Mouse (Mus musculus): ENCODE measurements around the gene Mcts2. TPM values are rescaled to one million over a fixed set of nuclear protein-coding genes. Genes with fewer than 3 reads are reported as not detected.
A peak's percentile ranks its signal among the peaks of the same experiment; 100 is the strongest.
"Not testable (repeated sequence)": the region's sequence is repeated elsewhere in the genome, so short reads cannot be mapped to it uniquely, and the experiment has no call there.

The Mcts2 gene
- polyA plus RNA-seq (2015; fragmentation: Nextera tagmentation; extraction: Ambion mirVana) = 29.2 and 30.0 TPM in 2 replicates

- Histone ChIP-seq H3K27me3 (no peaks in the 10 kb centered on the region), H3K9ac (peak within 1 kb of the TSS; percentile 63), H3K36me3 (peaks cover 97% of the 10 kb centered on the region), H3K4me3 (peak within 1 kb of the TSS; percentile 48), H3K27ac (peak within 1 kb of the TSS; percentile 52; the same call in 1 of the 2 replicates), H3K9me3 (peaks cover 11% of the 10 kb centered on the region; the same call in 1 of the 2 replicates), H3K4me1 (no peaks in the 10 kb centered on the region; the same call in 1 of the 2 replicates), H3K4me2 (replicated peaks) (peak within 1 kb of the TSS; percentile 71)
- whole genome bisulfite sequencing = 47% methylated on average over 45 of the region's 45 CpGs
- ATAC-seq (ENCODE audit: low FRiP score, low read depth) = peak; percentile 95
Observed at GRCm38 (mm10) chr2:152686806-152687267, at the start of gene Mcts2. TSS of gene Mcts2 (plus strand) at chr2:152687035.

DNA sequence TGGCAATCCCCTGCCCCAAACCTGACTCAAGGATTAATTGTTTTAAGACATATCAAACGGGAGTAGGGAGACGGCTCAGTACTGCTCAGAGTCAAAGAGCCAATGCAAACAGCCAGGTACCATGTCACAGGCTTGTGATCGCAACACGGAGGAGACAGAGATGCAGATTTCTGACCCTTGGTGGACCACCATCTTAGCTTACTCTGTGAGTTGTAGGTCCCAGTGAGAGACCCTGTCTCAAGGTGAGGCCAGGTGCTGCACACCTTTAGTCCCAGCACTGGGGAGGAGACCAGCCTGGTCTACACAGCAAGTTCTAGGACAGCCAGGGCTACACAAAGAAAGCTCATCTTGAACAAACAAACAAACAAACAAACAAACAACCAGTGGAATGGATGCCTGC, 49.5 kb upstream of the Mcts2 start:
- Histone ChIP-seq H3K9ac (no peak overlapping the region), H3K36me3 (no peaks in the 10 kb centered on the region), H3K4me2 (replicated peaks) (no peak overlapping the region), H3K4me1 (peaks cover 22% of the 10 kb centered on the region), H3K27ac (no peak overlapping the region), H3K9me3 (no peaks in the 10 kb centered on the region), H3K4me3 (no peak overlapping the region), H3K27me3 (peaks cover 8% of the 10 kb centered on the region; the same call in 1 of the 2 replicates)
- no peak for ATAC-seq (ENCODE audit: low FRiP score, low read depth)
- 80% methylated on average over 4 of the region's 4 CpGs for WGBS

DNA sequence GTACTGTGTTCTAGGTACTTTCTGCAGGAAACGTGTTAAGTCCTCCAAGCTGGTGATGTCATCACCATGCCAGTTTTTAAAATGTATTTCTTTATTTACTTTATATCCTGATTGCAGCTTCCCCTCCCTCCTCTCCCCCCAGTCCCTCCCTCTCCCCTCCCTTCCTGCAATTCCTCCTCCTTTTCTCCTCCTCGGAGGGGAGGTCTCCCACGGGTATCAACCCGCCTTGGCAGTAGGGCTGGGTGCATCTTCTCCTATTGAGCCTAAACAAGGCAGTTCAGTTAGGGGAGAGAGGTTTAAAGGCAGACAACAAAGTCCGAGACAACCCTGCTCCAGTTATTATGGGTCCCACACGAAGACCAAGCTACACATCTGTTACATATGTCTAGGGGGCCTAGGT, 48.0 kb upstream of the Mcts2 start:
- Histone ChIP-seq H3K4me3 (no peak overlapping the region), H3K27me3 (peaks cover 5% of the 10 kb centered on the region; the same call in 1 of the 2 replicates), H3K4me2 (replicated peaks) (no peak overlapping the region), H3K9me3 (no peaks in the 10 kb centered on the region), H3K9ac (no peak overlapping the region), H3K27ac (no peak overlapping the region), H3K36me3 (no peaks in the 10 kb centered on the region), H3K4me1 (peaks cover 12% of the 10 kb centered on the region; the same call in 1 of the 2 replicates)
- WGBS = 63% methylated on average over 6 of the region's 6 CpGs
- ATAC-seq (ENCODE audit: low FRiP score, low read depth) = no peak

- 42% methylated on average over 11 of the region's 11 CpGs for WGBS
- no peak overlapping the region; the same call in 1 of the 2 replicates for H3K27ac ChIP-seq
- H3K9ac ChIP-seq = no peak overlapping the region
- peaks cover 12% of the 10 kb centered on the region; the same call in 1 of the 2 replicates for H3K4me1 ChIP-seq
- H3K9me3 ChIP-seq = no peaks in the 10 kb centered on the region
- no peak overlapping the region for H3K4me3 ChIP-seq
- no peak overlapping the region for H3K4me2 ChIP-seq (replicated peaks)
- no peak for ATAC-seq (ENCODE audit: low FRiP score, low read depth)
- no peaks in the 10 kb centered on the region for H3K36me3 ChIP-seq
- peaks cover 1% of the 10 kb centered on the region; the same call in 1 of the 2 replicates for H3K27me3 ChIP-seq
Observed at GRCm38 (mm10) chr2:152639406-152640113, 47.3 kb upstream of the Mcts2 start.

- no peak for ATAC-seq (ENCODE audit: low FRiP score, low read depth)
- Histone ChIP-seq H3K4me1 (no peaks in the 10 kb centered on the region), H3K4me2 (replicated peaks) (no peak overlapping the region), H3K9me3 (no peaks in the 10 kb centered on the region), H3K36me3 (no peaks in the 10 kb centered on the region), H3K27ac (no peak overlapping the region), H3K9ac (no peak overlapping the region), H3K4me3 (no peak overlapping the region), H3K27me3 (no peaks in the 10 kb centered on the region)
- 69% methylated on average over 10 of the region's 10 CpGs for WGBS
Observed at GRCm38 (mm10) chr2:152652901-152653620, 33.8 kb upstream of the Mcts2 start.

DNA sequence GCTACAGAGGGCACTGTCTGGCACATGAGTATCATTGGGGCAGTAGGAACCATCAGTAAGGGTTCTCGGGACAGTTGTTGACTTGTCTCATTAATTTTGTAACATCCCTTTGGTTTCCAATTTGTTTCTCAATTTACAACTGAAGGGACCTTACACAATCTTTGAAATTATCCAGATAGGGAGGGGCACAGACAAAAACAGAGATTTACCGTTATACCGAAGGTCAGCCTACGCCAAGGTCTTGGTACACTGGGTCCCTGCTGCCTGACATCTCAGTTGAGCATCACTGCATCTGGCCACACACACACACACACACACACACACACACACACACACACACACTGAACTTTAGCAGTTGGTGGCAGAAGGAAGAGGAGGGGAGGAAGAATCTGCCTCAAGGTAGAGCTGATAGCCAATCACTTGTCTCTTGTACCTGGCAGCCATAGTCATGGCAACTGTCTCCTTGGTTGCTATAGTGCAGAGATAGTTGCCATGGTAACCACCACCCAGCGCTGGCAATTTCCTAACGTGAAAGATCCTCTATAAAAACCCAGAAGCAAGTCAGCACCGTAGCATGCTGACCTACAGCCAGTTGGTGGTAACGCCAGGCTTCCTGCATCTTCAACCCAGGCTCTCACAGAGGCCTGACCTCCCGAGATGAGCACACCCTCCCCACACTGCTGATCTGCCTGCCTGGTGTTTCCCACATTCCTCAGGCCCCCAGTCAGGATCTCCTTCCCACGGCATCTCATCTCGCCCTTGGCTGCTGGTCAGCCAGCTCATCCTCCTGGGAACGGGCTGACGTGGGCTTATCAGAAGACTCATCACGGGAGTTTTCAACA, 32.7 kb upstream of the Mcts2 start:
- WGBS = 44% methylated on average over 14 of the region's 14 CpGs
- H3K36me3 ChIP-seq = no peaks in the 10 kb centered on the region
- no peaks in the 10 kb centered on the region for H3K9me3 ChIP-seq
- no peak overlapping the region for H3K9ac ChIP-seq
- no peaks in the 10 kb centered on the region for H3K27me3 ChIP-seq
- no peak overlapping the region for H3K4me2 ChIP-seq (replicated peaks)
- no peak overlapping the region for H3K27ac ChIP-seq
- ATAC-seq (ENCODE audit: low FRiP score, low read depth) = no peak
- no peak overlapping the region for H3K4me3 ChIP-seq
- H3K4me1 ChIP-seq = no peaks in the 10 kb centered on the region

DNA sequence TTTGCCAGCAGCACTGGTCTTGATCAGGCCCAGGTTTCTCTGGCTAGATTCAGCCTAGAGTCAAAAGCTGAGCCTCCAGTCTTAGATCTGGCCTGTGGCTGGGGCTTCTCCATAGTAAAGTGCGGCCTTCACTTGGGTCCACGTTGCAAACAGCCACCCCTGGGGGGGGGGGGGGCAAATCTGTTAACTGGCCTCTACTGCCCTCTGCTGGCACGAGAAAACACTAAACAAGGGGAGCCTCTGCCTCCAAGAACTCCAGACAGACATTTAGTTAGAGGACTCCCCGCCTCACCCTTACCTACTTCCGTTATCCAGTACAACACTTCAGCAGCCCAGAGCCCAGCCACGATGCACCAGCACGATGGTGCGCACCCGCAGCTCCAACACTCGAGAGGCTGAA, 29.4 kb upstream of the Mcts2 start:
- Histone ChIP-seq H3K36me3 (no peaks in the 10 kb centered on the region), H3K27me3 (no peaks in the 10 kb centered on the region), H3K9me3 (no peaks in the 10 kb centered on the region), H3K4me1 (no peaks in the 10 kb centered on the region), H3K4me3 (no peak overlapping the region), H3K27ac (no peak overlapping the region), H3K9ac (no peak overlapping the region), H3K4me2 (replicated peaks) (no peak overlapping the region)
- WGBS = 62% methylated on average over 10 of the region's 10 CpGs
- ATAC-seq (ENCODE audit: low FRiP score, low read depth) = no peak

- no peaks in the 10 kb centered on the region for H3K9me3 ChIP-seq
- no peak overlapping the region for H3K4me2 ChIP-seq (replicated peaks)
- 0 out of 2 replicates have a peak, but pooled peaks cover 2% of the 10 kb centered on the region for H3K27me3 ChIP-seq
- no peak for ATAC-seq (ENCODE audit: low FRiP score, low read depth)
- no peaks in the 10 kb centered on the region for H3K4me1 ChIP-seq
- no peak overlapping the region for H3K9ac ChIP-seq
- 76% methylated on average over 6 of the region's 6 CpGs for WGBS
- no peaks in the 10 kb centered on the region for H3K36me3 ChIP-seq
- no peak overlapping the region for H3K4me3 ChIP-seq
- H3K27ac ChIP-seq = no peak overlapping the region
Observed at GRCm38 (mm10) chr2:152661163-152661562, 25.7 kb upstream of the Mcts2 start.

DNA sequence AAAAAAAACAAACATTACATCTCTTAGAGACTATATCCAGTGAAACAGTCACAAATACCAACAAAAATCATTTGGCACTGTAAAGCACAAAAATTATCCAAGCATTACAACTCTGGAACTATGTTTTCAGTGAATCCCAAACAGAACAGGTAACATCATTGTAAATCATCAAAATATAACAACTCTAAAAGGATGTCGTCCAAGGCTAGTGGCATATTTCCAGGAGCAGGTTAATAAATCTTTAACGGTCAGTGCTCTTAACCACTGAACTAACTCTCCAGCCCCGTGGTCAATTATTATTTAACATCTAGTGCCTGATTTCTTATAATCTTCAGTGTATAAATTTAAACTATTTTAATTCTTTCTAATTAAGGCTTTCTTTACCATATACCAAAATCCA, 20.6 kb upstream of the Mcts2 start:
- not testable (repeated sequence) for H3K4me3 ChIP-seq; H3K9ac ChIP-seq; H3K4me2 ChIP-seq (replicated peaks); H3K36me3 ChIP-seq; H3K9me3 ChIP-seq; H3K27ac ChIP-seq; H3K27me3 ChIP-seq; ATAC-seq (ENCODE audit: low FRiP score, low read depth)
- 66% methylated on average over 3 of the region's 3 CpGs for WGBS
- H3K4me1 ChIP-seq = peaks cover 10% of the 10 kb centered on the region

DNA sequence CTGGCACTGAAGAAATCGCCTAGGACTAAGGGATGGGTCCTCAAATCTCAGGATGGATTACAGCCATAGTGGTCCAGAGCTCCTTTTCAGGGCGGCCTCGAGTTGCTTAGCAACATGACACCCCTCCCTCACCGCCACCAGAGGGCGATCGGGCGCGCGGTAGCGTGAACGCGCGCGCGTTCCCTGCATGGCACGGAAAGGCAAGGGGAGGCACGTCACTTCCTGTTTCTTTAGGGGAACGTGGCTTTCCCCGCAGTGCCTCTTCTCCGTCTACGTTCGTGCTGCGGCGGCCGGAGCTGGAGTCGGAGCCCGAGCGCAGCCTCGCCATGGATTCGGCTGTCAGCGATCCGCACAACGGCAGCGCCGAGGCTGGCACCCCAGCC, 17.6 kb upstream of the Mcts2 start, which contains the start of gene H13:
Gene H13, plus strand, starts transcription at position 206 of the 383 bp plus-strand sequence.
- peak within 1 kb of the TSS; percentile 78 for H3K4me2 ChIP-seq (replicated peaks)
- peak within 1 kb of the TSS; percentile 98 for H3K4me3 ChIP-seq
- peaks cover 22% of the 10 kb centered on the region for H3K36me3 ChIP-seq
- H3K9me3 ChIP-seq = no peaks in the 10 kb centered on the region
- WGBS = under 1% methylated on average over 35 of the region's 35 CpGs
- peak; percentile 75 for ATAC-seq (ENCODE audit: low FRiP score, low read depth)
- 0 out of 2 replicates have a peak, but pooled peaks cover 2% of the 10 kb centered on the region for H3K27me3 ChIP-seq
- H3K27ac ChIP-seq = peak within 1 kb of the TSS; percentile 98
- peaks cover 38% of the 10 kb centered on the region for H3K4me1 ChIP-seq
- H3K9ac ChIP-seq = peak within 1 kb of the TSS; percentile 98

- Histone ChIP-seq H3K4me1 (peaks cover 44% of the 10 kb centered on the region), H3K4me2 (replicated peaks) (peak overlapping the region; percentile 78), H3K27me3 (no peaks in the 10 kb centered on the region), H3K9ac (peak overlapping the region; percentile 98), H3K36me3 (peaks cover 26% of the 10 kb centered on the region), H3K27ac (peak overlapping the region; percentile 98), H3K9me3 (no peaks in the 10 kb centered on the region), H3K4me3 (peak overlapping the region; percentile 98)
- peak; percentile 80 for ATAC-seq (ENCODE audit: low FRiP score, low read depth)
- under 1% methylated on average over 46 of the region's 46 CpGs for WGBS
Observed at GRCm38 (mm10) chr2:152669639-152670484, 17.0 kb upstream of the Mcts2 start.
